Mouse (Mus musculus) midbrain, embryonic 11.5 days (tissue): Measurements from ENCODE around the gene Pfkfb1. TPM values are rescaled to one million over a fixed set of nuclear protein-coding genes. Genes with fewer than 3 reads are reported as not detected.

Experiments used
- ATAC-seq: fragments of 200-750 bp; cut with Nextera tagmentation; 2 replicates; pipeline ENCODE4 v1.8.0; 2017; ENCODE audit warnings: moderate TSS enrichment, moderate library complexity; ENCODE audit not compliant: low FRiP score
- DNase-seq: peaks from one replicate; pipeline ENCODE4 v3.0.0; 2015; ENCODE audit warnings: low spot score; ENCODE audit errors: missing footprints
- H3K27ac ChIP-seq: fragments of 300-500 bp; sonication (generic); 2 replicates; pipeline ENCODE4 v1.5.1; 2014; ENCODE audit warnings: low read depth, low read length
- H3K27me3 ChIP-seq: fragments of 300-500 bp; sonication (generic); 2 replicates; pipeline ENCODE4 v1.6.1; 2014; ENCODE audit warnings: mild to moderate bottlenecking, low read length, moderate library complexity, mixed read lengths; ENCODE audit not compliant: control insufficient read depth, insufficient read depth
- H3K36me3 ChIP-seq: fragments of 300-500 bp; sonication (generic); 2 replicates; pipeline ENCODE4 v1.6.1; 2014; ENCODE audit warnings: mild to moderate bottlenecking, low read length, moderate library complexity, mixed read lengths; ENCODE audit not compliant: control insufficient read depth, insufficient read depth
- H3K4me1 ChIP-seq: fragments of 300-500 bp; sonication (generic); 2 replicates; pipeline ENCODE4 v1.6.1; 2014; ENCODE audit warnings: low read length; ENCODE audit not compliant: control insufficient read depth, insufficient read depth
- H3K4me2 ChIP-seq: fragments of 300-500 bp; sonication (generic); 2 replicates; pipeline ENCODE4 v1.6.1; 2014; ENCODE audit warnings: mild to moderate bottlenecking, moderate library complexity
- H3K4me3 ChIP-seq: fragments of 300-500 bp; sonication (generic); 2 replicates; pipeline ENCODE4 v1.5.1; 2014; ENCODE audit warnings: low read depth, low read length
- H3K9ac ChIP-seq: fragments of 300-500 bp; sonication (generic); 2 replicates; pipeline ENCODE4 v1.6.1; 2014; ENCODE audit warnings: low read length
- H3K9me3 ChIP-seq: fragments of 300-500 bp; sonication (generic); 2 replicates; pipeline ENCODE4 v1.6.1; 2016; ENCODE audit warnings: low read length; ENCODE audit not compliant: control insufficient read depth
- WGBS: fragments of 180-500 bp; shearing (Covaris S2); extraction: QIAGEN DNeasy Blood & Tissue Kit; methylation state at CpG from one replicate; pipeline ENCODE4 v1.1.7; 2014; 5-methylcytosine and 5-hydroxymethylcytosine counted together
- polyA plus RNA-seq: library from polyadenylated mRNA; unstranded; fragments of >200 nt; fragmentation: Nextera tagmentation; extraction: Ambion mirVana; gene quantifications from 2 replicates; pipeline ENCODE4 v1.2.1, GENCODE M21; 2014

The Pfkfb1 gene
- polyA plus RNA-seq, 1 experiment from 2014 or later: 6.4 TPM

DNA sequence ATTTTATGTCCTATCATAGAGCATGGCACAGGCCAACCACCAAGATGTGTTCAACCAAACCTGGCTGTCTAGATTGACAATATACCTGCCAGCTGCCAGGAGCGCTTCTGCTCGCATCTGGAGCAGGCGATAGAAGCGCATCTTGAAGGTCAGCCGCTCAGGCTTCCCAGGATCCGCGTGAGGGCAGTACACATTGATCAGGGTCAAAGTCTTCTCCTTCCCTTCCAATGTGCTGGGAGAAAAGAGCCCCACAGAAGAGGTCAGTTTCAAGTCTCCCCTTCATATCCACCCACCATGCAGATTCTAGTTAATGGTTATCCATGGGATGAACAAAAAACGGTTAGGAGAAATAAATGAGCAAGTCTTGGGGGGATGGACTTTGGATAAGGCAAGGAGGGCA, 2.9 kb upstream of the Pfkfb1 start:
- H3K4me1 ChIP-seq: no peaks in the 10 kb centered on the region
- H3K36me3 ChIP-seq: peaks cover 10% of the 10 kb centered on the region; the same call in 1 of the 2 replicates
- H3K27ac ChIP-seq: no peak overlapping the region
- WGBS: 94% methylated on average over 8 of the region's 8 CpGs
- no peaks in the 10 kb centered on the region for H3K27me3 ChIP-seq
- ATAC-seq (no peak), DNase-seq (no peak)
- H3K4me2 ChIP-seq: no peak overlapping the region
- no peak overlapping the region for H3K9ac ChIP-seq
- H3K9me3 ChIP-seq: no peaks in the 10 kb centered on the region
- no peak overlapping the region for H3K4me3 ChIP-seq

DNA sequence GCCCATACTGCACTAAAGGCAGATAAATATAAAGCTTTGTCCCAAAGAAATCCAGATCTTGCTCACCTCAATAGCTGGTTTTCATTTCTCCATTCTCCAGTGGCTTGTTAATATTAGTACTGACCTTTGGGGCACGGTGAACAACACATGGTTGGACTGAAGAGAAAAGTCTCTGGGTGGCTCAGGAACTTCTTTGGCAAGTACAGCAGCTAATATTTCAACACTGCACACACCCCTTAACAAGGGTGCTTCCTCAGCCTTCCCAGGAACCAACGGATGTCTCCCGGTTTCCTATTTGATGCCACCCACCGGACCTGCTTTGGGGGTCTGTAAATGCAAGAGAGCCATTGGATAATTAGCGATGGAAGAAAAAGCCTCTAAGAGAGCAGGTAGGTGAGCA, 1.7 kb downstream of the Pfkfb1 start, which contains the start of gene Apex2:
Gene Apex2 (minus strand): TSS at position 173 of the 400 bp plus-strand sequence.
- H3K27me3 ChIP-seq: no peaks in the 10 kb centered on the region
- no peak within 1 kb of the TSS for H3K4me3 ChIP-seq
- H3K27ac ChIP-seq: no peak within 1 kb of the TSS
- no peak within 1 kb of the TSS for H3K4me2 ChIP-seq
- no peaks in the 10 kb centered on the region for H3K4me1 ChIP-seq
- ATAC-seq (no peak), DNase-seq (no peak)
- no peak within 1 kb of the TSS for H3K9ac ChIP-seq
- no peaks in the 10 kb centered on the region for H3K9me3 ChIP-seq
- H3K36me3 ChIP-seq: peaks cover 5% of the 10 kb centered on the region; the same call in 1 of the 2 replicates
- WGBS: 77% methylated on average over 5 of the region's 5 CpGs

DNA sequence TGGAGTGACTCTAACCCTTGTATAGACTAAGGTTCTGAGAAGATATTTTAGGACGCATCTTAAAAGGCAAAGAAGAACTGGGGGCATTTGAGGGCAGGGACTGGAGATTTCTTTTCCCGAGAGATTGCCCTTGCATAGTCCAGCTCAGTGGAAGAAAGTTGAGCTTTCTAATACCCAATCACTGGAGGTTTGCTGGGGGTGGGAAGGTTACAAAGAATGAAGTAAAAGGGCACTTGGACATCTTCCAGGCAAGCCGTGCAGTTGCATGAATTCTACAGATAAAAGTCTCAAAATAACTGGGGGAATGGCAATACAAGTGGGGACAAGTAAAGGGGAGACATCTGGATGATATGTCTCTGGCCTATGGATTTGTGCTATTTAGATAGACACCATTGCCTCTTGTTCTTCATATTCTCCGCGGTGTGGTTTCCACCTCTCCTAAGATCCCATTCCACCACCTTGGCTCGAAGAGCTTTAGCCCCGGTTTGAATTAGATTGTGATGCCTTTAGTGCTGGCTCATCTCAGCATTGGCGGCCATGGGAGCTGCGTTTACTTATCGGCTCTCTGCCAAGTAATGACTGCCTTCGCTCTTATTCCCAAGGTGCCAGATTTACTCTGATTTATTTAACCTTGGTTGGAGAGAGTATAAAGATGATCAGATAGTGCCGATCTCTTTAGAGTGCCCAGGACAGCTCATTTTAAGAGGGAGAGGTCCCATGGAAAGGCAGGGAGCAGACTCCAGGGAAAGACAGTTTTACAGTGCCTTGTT, 5.4 kb downstream of the Pfkfb1 start:
- Histone ChIP-seq H3K36me3 (no peaks in the 10 kb centered on the region), H3K27ac (no peak overlapping the region), H3K4me3 (no peak overlapping the region), H3K9ac (no peak overlapping the region), H3K9me3 (no peaks in the 10 kb centered on the region), H3K4me2 (no peak overlapping the region), H3K27me3 (no peaks in the 10 kb centered on the region), H3K4me1 (no peaks in the 10 kb centered on the region)
- no peak for ATAC-seq
- WGBS: 82% methylated on average over 12 of the region's 12 CpGs
- no peak for DNase-seq

DNA sequence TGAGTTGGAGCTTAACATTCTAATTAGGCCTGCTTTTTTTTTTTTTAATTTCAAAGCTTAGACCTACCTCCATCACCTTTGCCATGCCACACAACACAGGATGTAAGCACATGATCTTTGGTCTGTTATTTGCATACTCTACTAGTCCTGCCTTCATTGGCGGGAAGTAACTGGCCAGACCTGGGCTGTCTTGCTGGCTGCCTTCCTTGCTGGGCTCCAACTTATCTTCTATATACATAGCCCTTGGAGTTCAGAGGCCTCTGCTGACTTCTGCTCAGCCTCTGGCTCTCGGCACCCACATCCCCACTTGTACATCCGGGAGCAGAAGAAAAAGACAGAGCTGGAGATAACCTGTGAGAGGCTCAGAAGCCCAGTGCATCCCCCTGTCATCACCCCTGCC, 6.1 kb downstream of the Pfkfb1 start:
- no peaks in the 10 kb centered on the region for H3K36me3 ChIP-seq
- DNase-seq (no peak), ATAC-seq (no peak)

DNA sequence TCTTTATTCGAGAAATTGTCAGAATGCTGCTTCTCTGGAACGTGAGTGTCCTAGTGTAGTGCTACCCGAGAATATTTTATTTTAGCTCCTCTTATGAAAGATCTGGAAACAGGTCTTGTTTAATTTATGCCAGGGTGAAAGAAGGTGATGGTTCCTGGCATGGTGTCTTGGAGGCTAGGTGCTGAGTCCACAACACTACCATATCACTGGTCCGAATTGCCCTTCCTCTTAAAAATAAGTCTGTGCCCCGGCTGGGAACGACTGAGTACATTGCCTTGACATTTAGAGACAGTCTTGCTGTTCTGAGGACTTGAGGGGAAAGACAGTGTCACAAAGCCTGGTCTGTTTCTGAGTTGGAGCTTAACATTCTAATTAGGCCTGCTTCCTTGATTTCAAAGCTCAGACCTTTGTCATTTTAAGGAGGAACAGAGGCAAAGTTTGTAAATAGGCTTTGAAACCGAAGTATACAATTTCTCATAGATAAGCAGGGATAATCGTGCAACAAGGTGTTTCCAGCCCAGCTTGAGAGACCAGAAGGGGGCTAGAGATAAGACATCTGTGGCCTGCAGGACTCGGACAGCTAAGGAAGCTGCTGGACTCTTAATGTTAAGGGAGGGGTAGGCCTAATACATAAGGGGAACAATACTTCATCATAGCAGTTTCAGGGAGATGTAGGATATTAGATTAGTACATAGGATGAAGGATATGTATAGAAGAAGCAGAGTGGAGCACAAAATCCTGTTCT, 7.2 kb downstream of the Pfkfb1 start:
- WGBS: 82% methylated on average over 9 of the region's 9 CpGs
- H3K9me3 ChIP-seq: no peaks in the 10 kb centered on the region
- no peak overlapping the region for H3K9ac ChIP-seq
- H3K4me3 ChIP-seq: no peak overlapping the region
- H3K27me3 ChIP-seq: no peaks in the 10 kb centered on the region
- ATAC-seq (no peak), DNase-seq (no peak)
- no peaks in the 10 kb centered on the region for H3K4me1 ChIP-seq
- H3K4me2 ChIP-seq: no peak overlapping the region
- no peaks in the 10 kb centered on the region for H3K36me3 ChIP-seq
- no peak overlapping the region for H3K27ac ChIP-seq

More for the DNA sequence above, 6.1 kb downstream of the Pfkfb1 start:
- 79% methylated on average over 3 of the region's 3 CpGs for WGBS
- no peak overlapping the region for H3K9ac ChIP-seq
- no peak overlapping the region for H3K27ac ChIP-seq
- no peaks in the 10 kb centered on the region for H3K4me1 ChIP-seq
- H3K9me3 ChIP-seq: no peaks in the 10 kb centered on the region
- H3K4me2 ChIP-seq: no peak overlapping the region
- H3K4me3 ChIP-seq: no peak overlapping the region
- H3K27me3 ChIP-seq: no peaks in the 10 kb centered on the region

DNA sequence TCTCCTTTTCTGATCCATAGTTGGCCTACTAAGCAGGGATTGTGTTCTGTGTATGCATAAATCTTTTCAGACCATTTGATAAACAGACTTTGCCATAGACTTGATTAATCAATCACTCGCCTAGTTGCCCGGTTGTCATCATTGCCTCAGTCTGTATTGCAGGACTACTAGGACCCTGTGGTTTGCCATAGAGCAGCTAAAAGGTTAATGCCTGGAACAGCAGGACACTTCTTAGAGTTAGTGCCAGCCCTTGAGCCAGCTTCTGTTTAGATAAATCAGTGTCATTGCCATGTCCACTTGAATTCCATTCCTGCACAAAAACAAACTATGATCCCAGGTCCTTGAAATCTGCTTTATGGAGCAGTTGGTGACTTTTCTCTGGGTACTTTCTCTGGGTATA, 10.9 kb downstream of the Pfkfb1 start:
- 82% methylated on average over 2 of the region's 2 CpGs for WGBS
- no peak overlapping the region for H3K27ac ChIP-seq
- no peak for DNase-seq

DNA sequence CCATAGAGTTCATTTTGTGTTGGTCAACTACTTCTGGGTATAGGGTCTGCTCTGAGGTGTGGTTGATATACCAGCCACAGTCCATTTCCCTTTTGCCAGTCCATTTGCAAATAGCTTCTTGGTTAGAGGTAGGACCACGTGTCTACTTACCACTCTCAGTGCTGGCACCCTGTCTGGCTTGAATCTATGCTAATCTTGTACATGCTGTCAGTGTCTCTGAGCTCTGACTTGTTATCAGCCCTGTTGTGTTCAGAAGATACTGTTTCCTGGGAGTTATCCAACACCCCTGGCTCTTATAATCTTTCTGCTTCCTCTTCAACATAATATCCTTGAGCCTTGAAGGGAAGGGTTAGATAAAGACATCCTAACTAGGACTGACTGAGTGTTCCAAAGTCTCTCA, 48.4 kb downstream of the Pfkfb1 start:
- H3K27ac ChIP-seq: no peak overlapping the region
- DNase-seq (no peak), ATAC-seq (no peak)
- H3K4me3 ChIP-seq: no peak overlapping the region
- H3K4me1 ChIP-seq: no peaks in the 10 kb centered on the region
- H3K9me3 ChIP-seq: no peaks in the 10 kb centered on the region
- H3K4me2 ChIP-seq: no peak overlapping the region
- no peaks in the 10 kb centered on the region for H3K27me3 ChIP-seq
- no peak overlapping the region for H3K9ac ChIP-seq
- 55% methylated on average over 1 of the region's 1 CpGs for WGBS
- H3K36me3 ChIP-seq: no peaks in the 10 kb centered on the region

More for the DNA sequence above, 10.9 kb downstream of the Pfkfb1 start:
- Histone ChIP-seq H3K27me3 (no peaks in the 10 kb centered on the region), H3K4me2 (no peak overlapping the region), H3K36me3 (no peaks in the 10 kb centered on the region), H3K9ac (no peak overlapping the region), H3K9me3 (no peaks in the 10 kb centered on the region), H3K4me3 (no peak overlapping the region), H3K4me1 (no peaks in the 10 kb centered on the region)
- ATAC-seq: no peak

DNA sequence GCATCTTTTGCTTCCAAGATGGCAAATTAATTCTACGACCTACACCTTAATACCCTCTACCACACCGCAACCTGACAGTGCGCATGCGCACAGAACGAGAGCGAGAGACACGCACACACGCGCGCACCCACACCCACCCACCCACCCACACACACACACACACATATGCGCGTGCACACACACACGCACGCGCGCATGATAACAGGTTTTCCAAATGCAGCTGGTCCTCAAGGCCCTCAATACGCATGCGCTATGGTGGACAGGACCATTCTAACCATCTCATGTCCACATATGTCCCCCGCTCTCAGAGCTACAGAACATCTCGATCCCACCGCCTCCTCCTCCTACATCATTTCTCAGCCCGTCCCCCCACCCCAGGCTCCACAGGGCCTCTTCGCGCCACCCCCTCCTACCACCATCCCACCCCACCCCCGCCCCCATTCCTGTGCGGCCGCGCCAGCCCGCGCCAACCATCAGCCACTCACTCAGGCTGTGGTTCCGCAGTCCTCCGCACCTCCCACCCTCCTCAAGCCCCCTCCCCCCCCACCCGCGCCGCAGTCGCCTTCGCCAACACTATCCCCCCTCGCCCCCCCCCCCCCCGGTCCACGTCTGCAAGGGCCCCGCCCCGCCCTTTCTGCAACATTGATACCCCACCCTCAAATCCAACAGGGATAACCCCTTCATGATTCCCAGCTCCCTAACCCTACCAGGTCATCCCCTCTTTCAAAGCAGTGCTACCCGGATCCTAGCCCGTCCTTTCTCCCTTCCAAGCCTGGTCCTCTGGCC, 68.3 kb downstream of the Pfkfb1 start:
- no peaks in the 10 kb centered on the region for H3K36me3 ChIP-seq
- no peaks in the 10 kb centered on the region for H3K27me3 ChIP-seq
- H3K9ac ChIP-seq: peak overlapping the region; percentile 43
- H3K4me3 ChIP-seq: peak overlapping the region; percentile 50
- DNase-seq (peak; percentile 88), ATAC-seq (peak; percentile 74)
- peak overlapping the region; percentile 33 for H3K4me2 ChIP-seq
- no peaks in the 10 kb centered on the region for H3K9me3 ChIP-seq
- no peaks in the 10 kb centered on the region for H3K4me1 ChIP-seq
- 45% methylated on average over 21 of the region's 44 CpGs for WGBS
- H3K27ac ChIP-seq: no peak overlapping the region
